Comparison of ENCODE assay signal across 9 mouse cellular contexts in genomic region chr9:106643128-106643527, GRCm38 (mm10). TPM values are rescaled to one million over a fixed set of nuclear protein-coding genes. Genes with fewer than 3 reads are reported as not detected.
A peak's percentile ranks its signal among the peaks of the same experiment; 100 is the strongest.
DNase-seq lines count a peak whose midpoint lies in the region; ATAC-seq and TF ChIP-seq lines count a peak whose summit lies in the region.
"Had no signal": no experiment of that assay in that cellular context is flagged by ENCODE, and none has a peak within 500 bp of the region (broad histone marks: within the 10 kb centered on the region; RNA-seq: fewer than 3 reads in every experiment).

No protein-coding gene starts in this region.

- no peak for ATAC-seq in liver, embryonic 14.5 days (ENCODE audit: insufficient read depth)

- peak in 2 of 3 experiments; percentile 97 to 100 for TF ChIP-seq CTCF in MEL (IDR thresholded peaks at IDR 0.05 in 2 of 3, conservative IDR thresholded peaks at IDR 0.05 in 1 of 3; ENCODE audit: control insufficient read depth in 1 of 3, insufficient read depth in 1 of 3, low read depth in 2 of 3, low read length in 3 of 3, poor library complexity in 1 of 3, severe bottlenecking in 1 of 3)
- TF ChIP-seq CTCF in cerebellum, adult 2 months (IDR thresholded peaks at IDR 0.05; ENCODE audit: borderline replicate concordance, insufficient read depth, low read depth, low read length) = peak; percentile 67
- peak; percentile 97 for TF ChIP-seq CTCF in liver, embryonic 14.5 days (IDR thresholded peaks at IDR 0.05; ENCODE audit: low read depth)

- H3K9ac ChIP-seq in MEL (ENCODE audit: control insufficient read depth, low read depth, low read length, poor library complexity, severe bottlenecking) = no peak overlapping the region
- no peak overlapping the region for H3K9ac ChIP-seq in liver, embryonic 14.5 days (replicated peaks)

- 22% methylated on average over 7 of the region's 7 CpGs for WGBS in cerebellum, adult 2 months
- 23% methylated on average over 7 of the region's 7 CpGs for WGBS in liver, embryonic 14.5 days (ENCODE audit: insufficient replicate concordance)

- no peak for TF ChIP-seq POLR2A in MEL (IDR thresholded peaks at IDR 0.05; ENCODE audit: control insufficient read depth in 1 of 2, insufficient read depth in 1 of 2, low read depth in 1 of 2, low read length in 2 of 2, poor library complexity in 1 of 2)
- no peak for TF ChIP-seq POLR2A in cerebellum, adult 2 months (IDR thresholded peaks at IDR 0.05; ENCODE audit: borderline replicate concordance, insufficient read depth, low read length)

- no peaks in the 10 kb centered on the region for H3K79me2 ChIP-seq in MEL (ENCODE audit: control insufficient read depth, insufficient read depth, low read length, poor library complexity)

- TF ChIP-seq RAD21 in MEL (IDR thresholded peaks at IDR 0.05; ENCODE audit: low read depth, low read length) = peak; percentile 66

- no peak for TF ChIP-seq EP300 in MEL (IDR thresholded peaks at IDR 0.05; ENCODE audit: low read depth in 1 of 2, low read length in 2 of 2)
- TF ChIP-seq EP300 in liver, embryonic 14.5 days (IDR thresholded peaks at IDR 0.05; ENCODE audit: low read depth) = no peak

- no peaks in the 10 kb centered on the region for H3K4me1 ChIP-seq in MEL (ENCODE audit: control insufficient read depth in 1 of 2, insufficient read depth in 2 of 2, low read length in 2 of 2)
- no peaks in the 10 kb centered on the region for H3K4me1 ChIP-seq in cerebellum, adult 2 months (ENCODE audit: control insufficient read depth, insufficient read depth, low read length)
- H3K4me1 ChIP-seq in liver, embryonic 14.5 days (replicated peaks; ENCODE audit: control insufficient read depth in 2 of 2, insufficient read depth in 2 of 2, low read length in 1 of 2) = no peaks in the 10 kb centered on the region

- DNase-seq in A20 (ENCODE audit: low read depth, low spot score) = peak; percentile 90
- DNase-seq in MEL (ENCODE audit: low read depth, low spot score) = peak; percentile 88
- DNase-seq in cerebellum, adult 2 months = peak; percentile 59 to 67
- peak; percentile 71 to 83 for DNase-seq in frontal cortex, postnatal 36 days (ENCODE audit: low spot score in 2 of 2)
- DNase-seq in kidney, postnatal 10 days = peak; percentile 86
- peak; percentile 45 to 49 (median 48) for DNase-seq in liver, embryonic 14.5 days (ENCODE audit: low read depth in 3 of 3, low spot score in 3 of 3)
- DNase-seq in retina, postnatal 1 day = peak; percentile 87
- peak; percentile 91 for DNase-seq in thymus, postnatal 4 days

- peaks cover 5 to 6% of the 10 kb centered on the region in 2 experiments; a peak in 3 of 4 replicates for H3K27me3 ChIP-seq in MEL (ENCODE audit: control insufficient read depth in 1 of 2, insufficient read depth in 2 of 2, low read length in 2 of 2)
- no peaks in the 10 kb centered on the region for H3K27me3 ChIP-seq in cerebellum, adult 2 months (ENCODE audit: control insufficient read depth, insufficient read depth, low read length)
- no peaks in the 10 kb centered on the region for H3K27me3 ChIP-seq in liver, embryonic 14.5 days (ENCODE audit: control insufficient read depth, insufficient read depth, low read length)

- H3K4me3 ChIP-seq in MEL (ENCODE audit: control insufficient read depth in 1 of 2, insufficient read depth in 1 of 2, low read depth in 2 of 2, low read length in 2 of 2) = no peak overlapping the region
- H3K4me3 ChIP-seq in cerebellum, adult 2 months (replicated peaks; ENCODE audit: insufficient read depth, low read depth, low read length) = no peak overlapping the region
- no peak overlapping the region for H3K4me3 ChIP-seq in liver, embryonic 14.5 days (ENCODE audit: insufficient read depth in 1 of 2, low read depth in 2 of 2, low read length in 2 of 2)

- no peaks in the 10 kb centered on the region for H3K9me3 ChIP-seq in MEL (replicated peaks; ENCODE audit: insufficient read depth, low read length)
- no peaks in the 10 kb centered on the region for H3K9me3 ChIP-seq in liver, embryonic 14.5 days (ENCODE audit: control insufficient read depth, low read length)

- no peaks in the 10 kb centered on the region for H3K36me3 ChIP-seq in MEL (ENCODE audit: control insufficient read depth in 1 of 2, insufficient read depth in 2 of 2, low read length in 2 of 2)
- no peaks in the 10 kb centered on the region for H3K36me3 ChIP-seq in liver, embryonic 14.5 days (replicated peaks; ENCODE audit: control insufficient read depth, insufficient read depth, low read depth)

- H3K27ac ChIP-seq in MEL (ENCODE audit: control insufficient read depth, low read depth, low read length) = no peak overlapping the region
- no peak overlapping the region for H3K27ac ChIP-seq in cerebellum, adult 2 months (ENCODE audit: insufficient read depth, low read length)
- H3K27ac ChIP-seq in liver, embryonic 14.5 days = no peak overlapping the region

- no peak overlapping the region for H3K4me2 ChIP-seq in liver, embryonic 14.5 days (ENCODE audit: low read depth)

TF ChIP-seq in MEL, 35 proteins besides CTCF, POLR2A, EP300 and RAD21:
- TF ChIP-seq MYC (IDR thresholded peaks at IDR 0.05; ENCODE audit: low read depth, low read length) (peak; percentile 76), TCF12 (IDR thresholded peaks at IDR 0.05; ENCODE audit: low read depth, low read length) (no peak), HCFC1 (IDR thresholded peaks at IDR 0.05; ENCODE audit: low read depth, low read length) (peak; percentile 52; the same call in 1 of the 2 replicates), ZNF384 (IDR thresholded peaks at IDR 0.05; ENCODE audit: low read depth, low read length) (peak; percentile 47), SMC3 (IDR thresholded peaks at IDR 0.05; ENCODE audit: low read depth, low read length) (peak; percentile 74), CHD1 (IDR thresholded peaks at IDR 0.05; ENCODE audit: low read depth, low read length) (no peak), MAFK (IDR thresholded peaks at IDR 0.05; ENCODE audit: borderline replicate concordance, low read depth, low read length) (no peak), RCOR1 (IDR thresholded peaks at IDR 0.05; ENCODE audit: low read depth, low read length) (no peak), ZC3H11A (IDR thresholded peaks at IDR 0.05; ENCODE audit: low read depth, low read length) (peak; percentile 19; the same call in 1 of the 2 replicates), MAX (IDR thresholded peaks at IDR 0.05; ENCODE audit: low read length) (peak; percentile 53)

RNA-seq across cellular contexts. Expression of gene Grm2, which starts 12.8 kb away (rescaled TPM):
- total RNA-seq in MEL (2012; rRNA removed) = not detected in 2 replicates
- polyA plus RNA-seq in MEL (2012; ENCODE audit: insufficient read depth in 1 of 2, insufficient read length in 2 of 2, low read depth in 1 of 2, low replicate concordance in 2 of 2, missing spikeins in 1 of 2) = not detected
- 17.1 and 20.5 TPM in 2 replicates for polyA plus RNA-seq in cerebellum, adult 2 months (2012; rRNA removed)
- polyA plus RNA-seq in liver, embryonic 14.5 days (2012; rRNA removed) = 0.02 TPM in 1 of 2 replicates, not detected in the other
- polyA plus RNA-seq in liver, embryonic 14.5 days (2014; fragmentation: Nextera tagmentation; extraction: Ambion mirVana) = not detected in 2 replicates

RNA-seq across cellular contexts. Expression of gene Iqcf6, which starts 16.7 kb away (rescaled TPM):
- total RNA-seq in MEL (2012; rRNA removed) = not detected in 2 replicates
- not detected for polyA plus RNA-seq in MEL (2012; ENCODE audit: insufficient read depth in 1 of 2, insufficient read length in 2 of 2, low read depth in 1 of 2, low replicate concordance in 2 of 2, missing spikeins in 1 of 2)
- polyA plus RNA-seq in cerebellum, adult 2 months (2012; rRNA removed) = not detected in 2 replicates
- not detected in 2 replicates for polyA plus RNA-seq in liver, embryonic 14.5 days (2012; rRNA removed)
- not detected in 2 replicates for polyA plus RNA-seq in liver, embryonic 14.5 days (2014; fragmentation: Nextera tagmentation; extraction: Ambion mirVana)
- total RNA-seq: layer of hippocampus, adult 18-20 months had no signal

RNA-seq across cellular contexts. Expression of gene Tex264, which starts 42.6 kb away (rescaled TPM):
- 46.3 and 47.1 TPM in 2 replicates for total RNA-seq in MEL (2012; rRNA removed)
- polyA plus RNA-seq in MEL (2012; ENCODE audit: insufficient read depth in 1 of 2, insufficient read length in 2 of 2, low read depth in 1 of 2, low replicate concordance in 2 of 2, missing spikeins in 1 of 2) = 10 to 100 TPM in 1 of 2 experiments, not detected in 1; 87.6 TPM
- polyA plus RNA-seq in cerebellum, adult 2 months (2012; rRNA removed) = 96.5 and 102 TPM in 2 replicates
- polyA plus RNA-seq in liver, embryonic 14.5 days (2012; rRNA removed) = 9.4 and 11.3 TPM in 2 replicates
- polyA plus RNA-seq in liver, embryonic 14.5 days (2014; fragmentation: Nextera tagmentation; extraction: Ambion mirVana) = 11.5 and 12.1 TPM in 2 replicates

Comparison
In these comparisons a context has a peak if more than half of its experiments do, and no peak if none do; other contexts are left out.
1. RNA of gene Grm2, which starts 12.8 kb away (polyA plus RNA-seq): 17.1 to 20.5 TPM in cerebellum, adult 2 months; not detected in MEL and 0.02 TPM in liver, embryonic 14.5 days; every median in the first group is over 10 times any median in the second.
2. Peak in every context shown above with its lines, with median percentiles within 50 percentile points of each other: DNase-seq and CTCF ChIP-seq.